Mouse (Mus musculus) lung, adult 2 months (tissue): ENCODE measurements around the gene Med27. TPM values are rescaled to one million over a fixed set of nuclear protein-coding genes. Genes with fewer than 3 reads are reported as not detected.

Source experiments
- DNase-seq: peaks from one replicate; pipeline ENCODE4 v3.0.0; 2022
- H3K4me1 ChIP-seq: fragments of 200-500 bp; 2 replicates; pipeline ENCODE4 v1.6.1; 2011; ENCODE audit warnings: low read length; ENCODE audit not compliant: control insufficient read depth, insufficient read depth
- H3K4me3 ChIP-seq: fragments of 200-500 bp; replicated peaks from 2 replicates; pipeline ENCODE3; 2011; ENCODE audit warnings: low read depth, mild to moderate bottlenecking, control low read depth, low read length; ENCODE audit errors: extremely low read depth
- CTCF ChIP-seq: fragments of 200-500 bp; IDR thresholded peaks from 2 replicates; pipeline ENCODE4 v1.5.1; 2011; ENCODE audit warnings: mild to moderate bottlenecking, low read length, control low read depth; ENCODE audit not compliant: insufficient read depth
- POLR2A ChIP-seq: fragments of 200-500 bp; IDR thresholded peaks from 2 replicates; pipeline ENCODE4 v1.6.1; 2011; ENCODE audit warnings: low read depth, mild to moderate bottlenecking, control low read depth, low read length, borderline replicate concordance; ENCODE audit errors: extremely low read depth
- WGBS: fragments of 180-500 bp; shearing (Covaris S2); methylation state at CpG from one replicate; pipeline ENCODE4 v1.1.7; 2018; 5-methylcytosine and 5-hydroxymethylcytosine counted together
- polyA plus RNA-seq: library from polyadenylated mRNA; depleted of rRNA; stranded (reverse); fragments of >200 nt; gene quantifications from 2 replicates; pipeline ENCODE4 v1.2.3, GENCODE M21; 2012

The Med27 gene
- polyA plus RNA-seq, 1 experiment, result 38.7 TPM

- Histone ChIP-seq H3K4me3 (no peak overlapping the region), H3K4me1 (no peaks in the 10 kb centered on the region)
- TF ChIP-seq POLR2A (no peak), CTCF (no peak)
- WGBS, result 74% methylated on average over 4 of the region's 4 CpGs
- DNase-seq, result no peak
Measured at GRCm38 (mm10) chr2:29391086-29391485, 44.5 kb downstream of the Med27 start.

- no peak for DNase-seq
- H3K4me1 ChIP-seq, result no peaks in the 10 kb centered on the region
- 49% methylated on average over 1 of the region's 1 CpGs for WGBS
- TF ChIP-seq POLR2A (no peak), CTCF (no peak)
- H3K4me3 ChIP-seq, result no peak overlapping the region
Measured at GRCm38 (mm10) chr2:29391996-29392395, 45.4 kb downstream of the Med27 start.

GRCm38 (mm10) chr2:29400234-29400633, 53.6 kb downstream of the Med27 start:
- Histone ChIP-seq H3K4me3 (no peak overlapping the region), H3K4me1 (peaks cover 2% of the 10 kb centered on the region; the same call in 1 of the 2 replicates)
- WGBS, result 82% methylated on average over 7 of the region's 7 CpGs
- DNase-seq, result no peak
- no peak for TF ChIP-seq CTCF
- no peak for TF ChIP-seq POLR2A

GRCm38 (mm10) chr2:29400812-29401211, 54.2 kb downstream of the Med27 start:
- no peak for DNase-seq
- H3K4me3 ChIP-seq, result no peak overlapping the region
- WGBS, result 79% methylated on average over 3 of the region's 3 CpGs
- TF ChIP-seq CTCF, result no peak
- H3K4me1 ChIP-seq, result peaks cover 2% of the 10 kb centered on the region; the same call in 1 of the 2 replicates

- no peak for DNase-seq
- TF ChIP-seq POLR2A (no peak), CTCF (no peak)
- Histone ChIP-seq H3K4me1 (peaks cover 2% of the 10 kb centered on the region; the same call in 1 of the 2 replicates), H3K4me3 (no peak overlapping the region)
- 87% methylated on average over 1 of the region's 1 CpGs for WGBS
Measured at GRCm38 (mm10) chr2:29401868-29402267, 55.2 kb downstream of the Med27 start.

GRCm38 (mm10) chr2:29402550-29403076, 56.0 kb downstream of the Med27 start:
- TF ChIP-seq POLR2A (no peak), CTCF (no peak)
- no peak overlapping the region for H3K4me3 ChIP-seq
- no peak for DNase-seq
- H3K4me1 ChIP-seq, result peaks cover 2% of the 10 kb centered on the region; the same call in 1 of the 2 replicates
- WGBS, result 50% methylated on average over 3 of the region's 3 CpGs

- Histone ChIP-seq H3K4me3 (no peak overlapping the region), H3K4me1 (peaks cover 2% of the 10 kb centered on the region; the same call in 1 of the 2 replicates)
- WGBS, result 83% methylated on average over 9 of the region's 9 CpGs
- peak; percentile 26; the same call in 1 of the 2 replicates for TF ChIP-seq CTCF
- no peak for TF ChIP-seq POLR2A
- DNase-seq, result no peak
Measured at GRCm38 (mm10) chr2:29403799-29404530, 57.3 kb downstream of the Med27 start.

- TF ChIP-seq CTCF, result no peak
- no peak for TF ChIP-seq POLR2A
- WGBS, result 67% methylated on average over 10 of the region's 10 CpGs
- H3K4me3 ChIP-seq, result no peak overlapping the region
- peaks cover 2% of the 10 kb centered on the region; the same call in 1 of the 2 replicates for H3K4me1 ChIP-seq
- DNase-seq, result no peak
Measured at GRCm38 (mm10) chr2:29404931-29405330, 58.3 kb downstream of the Med27 start.

GRCm38 (mm10) chr2:29405848-29406247, 59.2 kb downstream of the Med27 start:
- WGBS, result 70% methylated on average over 2 of the region's 2 CpGs
- TF ChIP-seq CTCF, result no peak
- TF ChIP-seq POLR2A, result no peak
- no peak for DNase-seq
- peaks cover 2% of the 10 kb centered on the region; the same call in 1 of the 2 replicates for H3K4me1 ChIP-seq
- H3K4me3 ChIP-seq, result no peak overlapping the region

- H3K4me1 ChIP-seq, result peaks cover 2% of the 10 kb centered on the region; the same call in 1 of the 2 replicates
Measured at GRCm38 (mm10) chr2:29407350-29407749, 60.7 kb downstream of the Med27 start.

More at GRCm38 (mm10) chr2:29407350-29407749, 60.7 kb downstream of the Med27 start:
- DNase-seq, result no peak
- TF ChIP-seq CTCF, result no peak
- TF ChIP-seq POLR2A, result no peak
- 88% methylated on average over 3 of the region's 3 CpGs for WGBS
- no peak overlapping the region for H3K4me3 ChIP-seq
